Mouse (Mus musculus) CD8-positive naive resting alpha-beta T cell, adult 2 months (primary cell): ENCODE measurements around the gene Lrrc19.

Experiments used
- DNase-seq, 2 experiments: peaks; one replicate each; pipeline ENCODE4 v3.0.0; 2022; ENCODE audit warnings: low read depth in 2 of 2, low spot score in 2 of 2

Gene Lrrc19

DNA sequence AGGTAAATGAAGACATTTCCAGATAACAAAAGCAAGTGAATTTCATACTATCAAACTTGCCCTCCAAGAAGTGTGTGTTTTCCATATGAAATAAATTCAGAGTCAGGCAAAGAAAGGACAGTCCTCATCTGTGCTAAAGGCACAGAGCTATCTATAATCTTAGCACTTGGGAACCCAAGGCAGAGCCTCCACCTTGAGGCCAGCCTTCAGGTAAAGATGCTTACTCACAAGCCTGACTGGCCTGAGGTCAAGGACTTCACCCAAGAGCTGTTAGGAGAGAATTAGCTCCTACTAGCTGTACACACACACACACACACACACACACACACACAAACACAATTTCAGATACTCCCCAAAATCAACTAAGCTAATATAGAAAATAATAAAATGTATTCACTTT, 57.2 kb downstream of the Lrrc19 start:
- no peak for DNase-seq

GRCm38 (mm10) chr4:94591765-94592381, 58.1 kb downstream of the Lrrc19 start:
- DNase-seq, result no peak
